Mouse (Mus musculus) mesoderm, embryonic 11.5 days (tissue): ENCODE measurements around the gene Stk39.
A peak's percentile ranks its signal among the peaks of the same experiment; 100 is the strongest.
"Not testable (repeated sequence)": the region's sequence is repeated elsewhere in the genome, so short reads cannot be mapped to it uniquely, and the experiment has no call there.

Source experiments
- DNase-seq: peaks from one replicate; pipeline ENCODE4 v3.0.0-alpha.2; 2012; ENCODE audit warnings: low read depth, low spot score

Stk39 gene

GRCm38 (mm10) chr2:68241640-68242039 is 230.4 kb downstream of the Stk39 start:
- DNase-seq: no peak

- DNase-seq: not testable (repeated sequence)
These were observed 232.7 kb downstream of the Stk39 start for GRCm38 (mm10) chr2:68239415-68239814.

DNA sequence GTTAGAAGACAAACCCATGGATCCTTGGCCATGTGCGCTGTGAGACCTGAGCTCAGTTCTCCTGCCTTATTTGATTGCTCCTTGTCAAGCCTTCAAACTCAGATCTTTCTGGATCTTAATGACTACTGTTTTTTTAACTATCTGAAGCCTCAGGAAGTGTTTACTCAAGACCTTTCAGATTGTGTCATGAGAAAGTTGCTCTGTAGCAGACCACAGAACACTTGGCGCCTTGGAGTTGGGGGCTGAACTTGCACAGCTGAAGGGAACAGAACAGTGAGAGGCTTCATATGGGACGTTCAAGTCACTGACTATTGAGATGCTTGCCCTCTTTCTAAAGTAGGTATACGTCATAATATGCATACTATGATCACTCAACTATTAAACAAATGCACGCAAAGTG is 239.1 kb downstream of the Stk39 start:
- DNase-seq: no peak

- DNase-seq: no peak
These were observed 242.2 kb downstream of the Stk39 start for GRCm38 (mm10) chr2:68229872-68230271.

- DNase-seq: no peak
These were observed 243.0 kb downstream of the Stk39 start for GRCm38 (mm10) chr2:68229081-68229480.

DNA sequence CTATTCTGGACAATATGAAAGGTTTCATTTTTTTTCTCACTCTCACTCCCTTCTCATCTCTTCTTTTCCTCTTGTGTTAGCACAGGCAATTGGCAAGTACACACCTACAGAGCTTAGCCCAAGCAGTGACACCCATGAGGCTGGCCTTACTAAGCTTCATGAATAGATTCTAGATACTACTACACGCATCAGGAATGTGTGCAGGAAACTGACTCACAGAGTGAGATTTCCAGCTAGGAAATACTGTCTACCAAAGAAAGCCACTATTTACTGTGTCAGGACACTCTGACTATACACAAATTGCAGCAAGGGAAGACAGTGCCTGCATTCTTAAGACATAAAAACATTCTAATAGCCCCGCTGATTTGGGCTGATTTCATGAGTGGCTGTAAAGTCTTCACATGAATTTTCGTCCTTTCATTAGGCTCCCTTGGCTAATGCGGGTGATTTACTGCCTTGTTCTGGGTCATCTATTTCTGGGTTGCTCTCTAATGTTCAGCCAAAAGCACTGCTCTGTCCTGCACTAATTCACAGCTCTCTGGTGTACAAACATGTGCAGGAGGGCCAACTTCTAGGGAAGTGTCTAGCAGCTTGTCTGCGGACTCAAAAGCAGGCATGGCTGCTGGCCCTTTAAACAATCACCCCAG is 249.7 kb downstream of the Stk39 start:
- DNase-seq: peak; percentile 71

DNA sequence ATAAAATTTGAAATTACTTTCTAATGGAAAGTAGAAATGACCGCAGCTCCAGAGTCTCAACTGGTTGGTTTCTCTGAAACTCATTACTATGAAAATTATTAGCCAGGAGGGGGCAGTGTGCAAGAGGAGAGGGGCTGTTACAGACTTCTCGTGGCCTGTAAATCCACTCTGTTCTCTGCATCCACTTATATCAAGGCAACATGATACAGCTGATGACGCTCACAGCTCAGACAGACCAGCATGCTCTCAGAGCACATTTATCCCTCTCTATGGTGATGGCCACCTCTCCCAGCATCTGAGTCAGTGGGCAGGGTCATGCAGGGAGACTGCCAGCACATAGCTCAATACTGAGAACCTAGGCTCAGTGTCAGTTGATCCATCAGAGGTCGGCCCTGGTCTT is 250.8 kb downstream of the Stk39 start:
- peak; percentile 42 for DNase-seq

- no peak for DNase-seq
These were observed 252.2 kb downstream of the Stk39 start for GRCm38 (mm10) chr2:68219823-68220222.

- no peak for DNase-seq
These were observed 256.9 kb downstream of the Stk39 start for GRCm38 (mm10) chr2:68215176-68215575.

GRCm38 (mm10) chr2:68214400-68214799 is 257.7 kb downstream of the Stk39 start:
- no peak for DNase-seq

- DNase-seq: no peak
These were observed 260.6 kb downstream of the Stk39 start for GRCm38 (mm10) chr2:68211443-68211842.

DNA sequence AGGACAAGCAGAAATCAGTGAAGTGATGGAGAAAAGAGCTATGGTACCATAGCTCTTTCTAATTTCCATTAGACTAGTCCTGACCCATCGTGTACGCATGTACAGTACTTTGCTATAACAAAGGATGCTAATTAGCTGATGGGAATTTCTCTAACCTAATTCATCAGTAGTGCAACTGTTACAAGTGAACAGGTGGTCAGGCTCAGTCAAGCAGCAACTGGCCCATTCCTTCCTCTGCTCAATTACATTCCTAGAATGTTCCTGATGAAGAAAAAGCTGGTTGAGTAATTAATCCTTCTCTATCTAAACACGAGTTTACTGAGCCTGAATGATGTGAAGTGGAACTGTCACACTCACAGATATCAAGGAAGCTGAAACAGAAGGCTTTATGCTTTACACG is 275.8 kb downstream of the Stk39 start:
- DNase-seq: no peak

DNA sequence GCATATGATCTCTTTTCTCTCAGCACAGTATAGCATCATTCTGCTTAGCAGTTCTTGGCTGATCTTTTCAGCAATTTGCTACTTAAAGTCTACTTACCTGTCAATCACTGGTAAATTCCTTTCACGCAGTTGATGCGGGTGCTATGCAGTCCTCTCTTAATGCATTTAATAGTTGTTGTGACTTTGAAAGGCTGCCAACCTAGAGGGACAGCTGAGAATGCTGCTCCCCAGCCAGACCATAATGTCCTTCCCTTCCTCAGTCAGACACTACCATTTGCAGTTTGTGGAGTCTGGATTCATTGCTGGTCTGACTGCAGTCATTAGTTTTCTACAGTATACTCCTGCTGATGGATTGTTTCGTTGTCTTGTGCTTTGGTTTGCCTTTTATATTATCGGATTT is 277.6 kb downstream of the Stk39 start:
- DNase-seq: no peak

- DNase-seq: no peak
These were observed 278.6 kb downstream of the Stk39 start for GRCm38 (mm10) chr2:68193465-68193837.

GRCm38 (mm10) chr2:68192605-68193464 is 279.2 kb downstream of the Stk39 start:
- DNase-seq: no peak

DNA sequence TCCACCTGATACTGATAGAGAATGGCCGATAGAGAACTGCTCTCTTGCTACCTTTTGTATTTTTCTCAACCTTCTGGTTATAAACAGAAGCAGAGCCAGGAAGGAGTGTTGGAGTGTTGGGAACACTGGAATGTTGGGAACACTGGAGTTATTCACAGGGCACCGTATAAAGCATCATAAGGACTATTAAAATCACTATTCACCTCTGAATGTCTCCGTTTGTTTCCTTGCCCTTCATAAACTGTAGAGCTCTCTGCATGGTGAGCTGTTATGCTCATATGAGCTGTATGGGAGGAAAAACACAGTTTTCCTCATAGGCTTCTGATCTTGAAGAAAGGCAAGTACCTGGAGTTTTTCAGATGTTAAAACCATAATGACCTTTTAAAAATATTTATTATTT is 295.6 kb downstream of the Stk39 start:
- DNase-seq: no peak

DNA sequence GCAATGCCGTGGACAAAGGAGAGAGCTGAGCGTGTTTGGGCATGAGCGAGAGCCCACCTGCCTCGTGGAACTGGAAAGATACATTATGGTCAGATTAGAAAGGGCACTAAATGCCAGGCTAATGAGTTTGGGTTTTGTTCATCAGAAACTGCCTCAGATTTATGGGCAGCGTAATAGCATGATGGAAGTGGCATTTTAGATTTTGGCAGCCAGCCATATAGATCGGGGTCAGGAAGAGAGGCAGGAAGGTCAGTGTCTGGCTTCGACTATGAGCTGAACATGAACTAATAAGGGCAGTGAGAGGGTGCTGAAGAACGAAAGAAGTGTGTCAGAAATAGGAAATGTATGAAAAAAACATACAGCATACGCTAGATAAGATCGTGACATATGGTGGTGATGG is 300.8 kb downstream of the Stk39 start:
- DNase-seq: no peak

- no peak for DNase-seq
These were observed 310.1 kb downstream of the Stk39 start for GRCm38 (mm10) chr2:68162012-68162411.

- DNase-seq: no peak
These were observed 311.5 kb downstream of the Stk39 start for GRCm38 (mm10) chr2:68160566-68160965.
